10 mouse cellular contexts compared by ENCODE assay signal in the genomic region with DNA sequence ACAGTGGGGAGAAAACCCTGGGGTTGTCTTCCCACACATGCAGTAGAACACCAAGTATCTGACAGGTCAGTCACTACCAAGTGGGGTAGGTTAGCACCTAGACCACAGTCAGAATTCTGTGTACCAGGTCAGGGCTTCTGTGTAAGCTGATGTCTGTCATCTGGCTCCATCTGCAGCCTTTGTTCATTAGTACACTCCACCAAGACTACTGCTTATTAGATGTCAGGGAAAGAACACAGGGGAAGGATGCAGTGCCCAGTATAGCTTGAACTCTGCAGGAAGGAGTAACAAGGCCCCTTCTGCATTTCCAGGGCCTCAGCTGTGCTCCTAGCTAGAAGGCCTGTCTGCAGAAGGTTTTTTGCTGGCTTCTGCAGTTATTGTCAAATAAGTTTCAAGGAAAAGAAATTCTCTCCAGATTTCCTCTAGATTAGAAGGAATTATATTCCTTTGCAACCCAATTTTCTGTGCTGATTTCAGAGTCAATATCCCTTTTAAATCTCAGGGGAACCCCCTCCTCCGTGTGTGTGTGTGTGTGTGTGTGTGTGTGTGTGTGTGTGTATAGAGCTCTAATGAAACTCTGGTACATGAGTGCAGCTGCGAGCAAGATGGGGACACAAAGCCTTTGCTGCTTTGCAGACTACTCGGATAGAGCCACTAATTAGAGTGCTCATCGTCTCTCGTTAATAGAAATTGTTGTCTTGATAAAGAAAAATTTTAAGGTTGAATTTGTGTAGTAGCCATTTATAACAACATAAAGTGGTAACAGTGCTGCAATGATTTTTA.
DNase-seq lines count a peak whose midpoint lies in the region; ATAC-seq lines count a peak whose summit lies in the region.
"Had no signal": no experiment of that assay in that cellular context is flagged by ENCODE, and none has a peak within 500 bp of the region (broad histone marks: within the 10 kb centered on the region; RNA-seq: fewer than 3 reads in every experiment).

No protein-coding gene starts in this region.

- no peak overlapping the region for H3K4me2 ChIP-seq in neural tube, embryonic 13.5 days
- no peak overlapping the region for H3K4me2 ChIP-seq in hindbrain, embryonic 14.5 days (replicated peaks)
- H3K4me2 ChIP-seq: liver, embryonic 13.5 days had no signal

- H3K27me3 ChIP-seq in neural tube, embryonic 13.5 days = no peaks in the 10 kb centered on the region
- no peaks in the 10 kb centered on the region for H3K27me3 ChIP-seq in hindbrain, embryonic 14.5 days (ENCODE audit: control insufficient read depth, insufficient read depth, low read length)
- H3K27me3 ChIP-seq: liver, embryonic 13.5 days had no signal

- intact Hi-C loops in heart, postnatal 10 days (cut with DNase I) = no loop called here

- peak; percentile 55; the same call in 1 of the 2 replicates for ATAC-seq in neural tube, embryonic 13.5 days (ENCODE audit: low read depth)
- ATAC-seq in hindbrain, embryonic 14.5 days (ENCODE audit: low FRiP score) = peak; percentile 52; the same call in 1 of the 2 replicates
- no peak for ATAC-seq in megakaryocyte-erythroid progenitor cell, adult 5-6 weeks (replicated peaks; ENCODE audit: low FRiP score, low TSS enrichment, poor library complexity, severe bottlenecking)
- ATAC-seq: CD4-positive, CD25-positive, alpha-beta regulatory T cell, adult 4 months had no signal

- H3K9ac ChIP-seq in neural tube, embryonic 13.5 days = no peak overlapping the region
- peak overlapping the region; percentile 24 for H3K9ac ChIP-seq in hindbrain, embryonic 14.5 days
- H3K9ac ChIP-seq: liver, embryonic 13.5 days had no signal

- WGBS in neural tube, embryonic 13.5 days = 48% methylated on average over 5 of the region's 5 CpGs
- 47% methylated on average over 5 of the region's 5 CpGs for WGBS in hindbrain, embryonic 14.5 days

- no peaks in the 10 kb centered on the region for H3K9me3 ChIP-seq in neural tube, embryonic 13.5 days
- H3K9me3 ChIP-seq in hindbrain, embryonic 14.5 days (ENCODE audit: control insufficient read depth, low read length) = no peaks in the 10 kb centered on the region
- H3K9me3 ChIP-seq: liver, embryonic 13.5 days had no signal

- DNase-seq in heart, postnatal 10 days = peak; percentile 9 to 12
- no peak for DNase-seq in heart, postnatal 4 days
- DNase-seq in neural tube, embryonic 10.5 days (ENCODE audit: extremely low spot score, low spot score) = no peak
- DNase-seq in hindbrain, embryonic 14.5 days (ENCODE audit: low spot score) = peak; percentile 38
- DNase-seq in thymus, postnatal 36 days = no peak
- no peak for DNase-seq in testis, postnatal 10 days (ENCODE audit: low spot score)
- DNase-seq: liver, embryonic 13.5 days had no signal

- H3K36me3 ChIP-seq in neural tube, embryonic 13.5 days = no peaks in the 10 kb centered on the region
- H3K36me3 ChIP-seq in hindbrain, embryonic 14.5 days (replicated peaks; ENCODE audit: control insufficient read depth, insufficient read depth) = no peaks in the 10 kb centered on the region
- H3K36me3 ChIP-seq: liver, embryonic 13.5 days had no signal

- H3K4me3 ChIP-seq in neural tube, embryonic 13.5 days = no peak overlapping the region
- no peak overlapping the region for H3K4me3 ChIP-seq in hindbrain, embryonic 14.5 days (replicated peaks; ENCODE audit: low read length)
- H3K4me3 ChIP-seq: liver, embryonic 13.5 days had no signal

- peak overlapping the region; percentile 34; the same call in 1 of the 2 replicates for H3K27ac ChIP-seq in neural tube, embryonic 13.5 days (replicated peaks)
- H3K27ac ChIP-seq in hindbrain, embryonic 14.5 days = peak overlapping the region; percentile 64
- H3K27ac ChIP-seq: liver, embryonic 13.5 days had no signal

- peaks cover 23% of the 10 kb centered on the region for H3K4me1 ChIP-seq in neural tube, embryonic 13.5 days (replicated peaks)
- H3K4me1 ChIP-seq in hindbrain, embryonic 14.5 days (replicated peaks; ENCODE audit: control insufficient read depth, insufficient read depth, low read length) = peaks cover 26% of the 10 kb centered on the region
- H3K4me1 ChIP-seq: liver, embryonic 13.5 days had no signal

Comparison
In these comparisons a context has a peak if more than half of its experiments do, and no peak if none do; other contexts are left out.
1. DNase-seq: peak in heart, postnatal 10 days (2 of 2) and hindbrain, embryonic 14.5 days (single experiment); none in heart, postnatal 4 days (single experiment), neural tube, embryonic 10.5 days (single experiment), thymus, postnatal 36 days (0 of 2) and testis, postnatal 10 days (single experiment).